In the genomic region with DNA sequence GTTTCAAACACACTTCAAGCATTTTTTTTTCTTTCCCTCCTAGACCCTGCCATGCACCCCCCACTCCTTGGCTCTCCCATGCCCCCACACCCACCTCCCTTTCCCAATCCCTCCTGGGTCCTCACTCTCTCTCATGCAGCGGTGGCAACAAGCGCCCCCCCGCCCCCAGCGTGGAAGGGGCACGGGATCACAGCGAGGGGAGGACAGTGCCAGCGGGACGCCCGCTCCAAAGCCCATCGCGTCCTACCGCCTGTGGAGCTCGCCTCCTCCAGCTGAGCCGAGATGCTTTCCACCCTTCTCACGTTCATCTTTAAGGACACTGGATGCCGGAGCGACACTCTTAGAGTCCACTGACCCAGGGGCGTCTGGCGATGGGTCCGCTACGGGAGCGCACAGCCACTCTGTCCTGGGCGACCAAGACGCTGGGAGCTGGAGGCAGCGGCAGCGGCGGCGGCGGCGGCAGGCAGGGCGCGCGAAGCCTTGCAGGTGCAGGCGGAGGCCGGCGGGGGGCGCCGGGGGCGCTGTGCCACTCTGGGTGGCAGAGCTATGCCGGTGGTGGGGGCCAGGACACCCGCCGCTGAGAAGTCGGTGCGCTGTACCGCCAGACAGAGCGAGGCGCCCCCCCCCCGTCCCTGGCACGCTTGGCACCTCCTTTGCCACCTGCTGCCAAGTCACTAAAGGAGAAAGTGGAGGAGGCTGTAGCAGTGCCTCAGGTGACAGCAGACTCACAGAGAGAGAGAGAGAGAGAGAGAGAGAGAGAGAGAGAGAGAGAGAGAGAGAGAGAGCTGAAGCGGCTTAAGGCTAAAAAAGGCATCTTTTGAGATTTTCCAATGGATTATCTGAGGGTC, we compare ENCODE assay signal across 8 mouse cellular contexts. TPM values are rescaled to one million over a fixed set of nuclear protein-coding genes. Genes with fewer than 3 reads are reported as not detected.
DNase-seq lines count a peak whose midpoint lies in the region; ATAC-seq and TF ChIP-seq lines count a peak whose summit lies in the region.

Gene Kcnip4 (minus strand): TSS at position 514 of the 848 bp plus-strand sequence.

- ATAC-seq in liver, embryonic 12.5 days = no peak
- ATAC-seq in liver, postnatal 0 days = no peak
- ATAC-seq in lung, embryonic 15.5 days (ENCODE audit: borderline replicate concordance, extremely low read depth, low FRiP score, low TSS enrichment) = peak; percentile 72

- H3K4me3 ChIP-seq in liver, embryonic 12.5 days = peak within 1 kb of the TSS; percentile 35
- no peak within 1 kb of the TSS for H3K4me3 ChIP-seq in liver, postnatal 0 days (ENCODE audit: low read depth, low read length)
- H3K4me3 ChIP-seq in lung, embryonic 15.5 days = peak within 1 kb of the TSS; percentile 40

- H3K9me3 ChIP-seq in liver, embryonic 12.5 days (replicated peaks) = no peaks in the 10 kb centered on the region
- no peaks in the 10 kb centered on the region for H3K9me3 ChIP-seq in liver, postnatal 0 days (ENCODE audit: low read length)
- H3K9me3 ChIP-seq in lung, embryonic 15.5 days = no peaks in the 10 kb centered on the region

- WGBS in liver, embryonic 12.5 days (ENCODE audit: insufficient replicate concordance) = under 1% methylated on average over 42 of the region's 50 CpGs
- WGBS in liver, postnatal 0 days (ENCODE audit: insufficient replicate concordance) = 2% methylated on average over 44 of the region's 50 CpGs
- 3% methylated on average over 38 of the region's 50 CpGs for WGBS in lung, embryonic 15.5 days

- H3K4me2 ChIP-seq in liver, embryonic 12.5 days = peak within 1 kb of the TSS; percentile 54
- no peak within 1 kb of the TSS for H3K4me2 ChIP-seq in liver, postnatal 0 days (ENCODE audit: low read depth, low read length)
- H3K4me2 ChIP-seq in lung, embryonic 15.5 days = peak within 1 kb of the TSS; percentile 81

- DNase-seq in liver, postnatal 0 days = no peak
- peak; percentile 58 for DNase-seq in embryo, embryonic 9.5 days (ENCODE audit: extremely low spot score)
- peak; percentile 9 to 11 for DNase-seq in heart, postnatal 10 days
- peak; percentile 80 to 88 for DNase-seq in layer of hippocampus, adult 18-20 months (ENCODE audit: low spot score in 2 of 2)
- DNase-seq in retina, postnatal 1 day = peak; percentile 69
- no peak for DNase-seq in B cell, adult 2 months

- no peaks in the 10 kb centered on the region for H3K4me1 ChIP-seq in liver, embryonic 12.5 days
- H3K4me1 ChIP-seq in liver, postnatal 0 days (ENCODE audit: insufficient read depth) = no peaks in the 10 kb centered on the region
- peaks cover 9% of the 10 kb centered on the region; the same call in 1 of the 2 replicates for H3K4me1 ChIP-seq in lung, embryonic 15.5 days

- no peak within 1 kb of the TSS for H3K9ac ChIP-seq in liver, embryonic 12.5 days
- H3K9ac ChIP-seq in liver, postnatal 0 days (replicated peaks) = no peak within 1 kb of the TSS
- H3K9ac ChIP-seq in lung, embryonic 15.5 days = no peak within 1 kb of the TSS

- intact Hi-C loops in heart, postnatal 10 days (cut with DNase I) = no loop called here

- no peak within 1 kb of the TSS for H3K27ac ChIP-seq in liver, embryonic 12.5 days
- no peak within 1 kb of the TSS for H3K27ac ChIP-seq in liver, postnatal 0 days (ENCODE audit: low read depth)
- H3K27ac ChIP-seq in lung, embryonic 15.5 days = no peak within 1 kb of the TSS

- H3K36me3 ChIP-seq in liver, embryonic 12.5 days = no peaks in the 10 kb centered on the region
- no peaks in the 10 kb centered on the region for H3K36me3 ChIP-seq in liver, postnatal 0 days (replicated peaks; ENCODE audit: insufficient read depth, low read length)
- H3K36me3 ChIP-seq in lung, embryonic 15.5 days = no peaks in the 10 kb centered on the region

- no peak for TF ChIP-seq CTCF in liver, postnatal 0 days (IDR thresholded peaks at IDR 0.05; ENCODE audit: low read depth)

- TF ChIP-seq EP300 in liver, postnatal 0 days (IDR thresholded peaks at IDR 0.05; ENCODE audit: low read depth) = no peak

- H3K27me3 ChIP-seq in liver, embryonic 12.5 days (replicated peaks) = peaks cover 32% of the 10 kb centered on the region
- H3K27me3 ChIP-seq in liver, postnatal 0 days (ENCODE audit: insufficient read depth, low read length) = peaks cover 10% of the 10 kb centered on the region; the same call in 1 of the 2 replicates
- H3K27me3 ChIP-seq in lung, embryonic 15.5 days = peaks cover 47% of the 10 kb centered on the region

RNA-seq across cellular contexts. Expression of gene Kcnip4, which starts in this region (rescaled TPM):
- polyA plus RNA-seq in liver, embryonic 12.5 days (2016; fragmentation: Nextera tagmentation; extraction: Ambion mirVana) = 0.22 and 0.25 TPM in 2 replicates
- 0.05 and 0.09 TPM in 2 replicates for polyA plus RNA-seq in liver, postnatal 0 days (2015; fragmentation: Nextera tagmentation; extraction: Ambion mirVana)
- total RNA-seq in heart, postnatal 10 days (2021) = not detected
- total RNA-seq in layer of hippocampus, adult 18-20 months (2021) = 10 to 100 TPM; 56.3 to 58.4 TPM
- polyA plus RNA-seq in lung, embryonic 15.5 days (2015; fragmentation: Nextera tagmentation; extraction: Ambion mirVana) = 0.49 and 0.75 TPM in 2 replicates

Comparison
In these comparisons a context has a peak if more than half of its experiments do, and no peak if none do; other contexts are left out.
1. RNA of gene Kcnip4 (total RNA-seq): 56.3 to 58.4 TPM in layer of hippocampus, adult 18-20 months; not detected in heart, postnatal 10 days; every median in the first group is over 10 times any median in the second.
2. Peak in DNase-seq in heart, postnatal 10 days; RNA of the gene not detected or under 1 TPM.
3. Peak in ATAC-seq, H3K4me3 ChIP-seq and H3K4me2 ChIP-seq in lung, embryonic 15.5 days; RNA of the gene not detected or under 1 TPM.
4. DNase-seq: peak in embryo, embryonic 9.5 days (single experiment), layer of hippocampus, adult 18-20 months (2 of 2) and retina, postnatal 1 day (single experiment); none in liver, postnatal 0 days (single experiment) and B cell, adult 2 months (0 of 2).